Mouse (Mus musculus) ES-Bruce4 (cell line): Measurements from ENCODE around the gene Cpne9.

Source experiments
- CTCF ChIP-seq: IDR thresholded peaks from one replicate; pipeline ENCODE4 v1.8.1; 2011; ENCODE audit warnings: low read depth, low read length
- POLR2A ChIP-seq: IDR thresholded peaks from one replicate; pipeline ENCODE4 v1.8.1; 2011; ENCODE audit warnings: low read length; ENCODE audit not compliant: insufficient read depth

GRCm38 (mm10) chr6:113286316-113286715 is 4.2 kb downstream of the Cpne9 start:
- TF ChIP-seq CTCF = no peak
- TF ChIP-seq POLR2A = no peak
